16 mouse cellular contexts compared by ENCODE assay signal in genomic region chr1:192947170-192947838, GRCm38 (mm10).
DNase-seq lines count a peak whose midpoint lies in the region; ATAC-seq and TF ChIP-seq lines count a peak whose summit lies in the region.
"Had no signal": no experiment of that assay in that cellular context is flagged by ENCODE, and none has a peak within 500 bp of the region (broad histone marks: within the 10 kb centered on the region; RNA-seq: fewer than 3 reads in every experiment).

No protein-coding gene starts in this region.

- 21% methylated on average over 1 of the region's 1 CpGs for WGBS in forebrain, embryonic 13.5 days
- 26% methylated on average over 1 of the region's 1 CpGs for WGBS in hindbrain, postnatal 0 days
- WGBS in neural tube, embryonic 13.5 days, result 31% methylated on average over 1 of the region's 1 CpGs

- peak; percentile 0 for DNase-seq in brain, embryonic 18.5 days (ENCODE audit: low read depth, low spot score)
- DNase-seq in hindbrain, postnatal 0 days (ENCODE audit: low spot score), result no peak
- no peak for DNase-seq in right cerebral cortex, postnatal 10 days (ENCODE audit: low spot score in 2 of 2)
- no peak for DNase-seq in lung, postnatal 14 days
- DNase-seq: gastrocnemius, postnatal 10 days; kidney, adult 9 months; kidney, postnatal 4 days; lung, postnatal 36 days; right cerebral cortex, adult 18-20 months; thymus, adult 2 months had no signal

- no peaks in the 10 kb centered on the region for H3K27me3 ChIP-seq in forebrain, embryonic 13.5 days
- no peaks in the 10 kb centered on the region for H3K27me3 ChIP-seq in hindbrain, postnatal 0 days (ENCODE audit: insufficient read depth, low read length)
- no peaks in the 10 kb centered on the region for H3K27me3 ChIP-seq in neural tube, embryonic 13.5 days
- H3K27me3 ChIP-seq: stomach, embryonic 15.5 days had no signal

- H3K4me2 ChIP-seq in forebrain, embryonic 13.5 days, result peak overlapping the region; percentile 19; the same call in 1 of the 2 replicates
- no peak overlapping the region for H3K4me2 ChIP-seq in hindbrain, postnatal 0 days (ENCODE audit: low read depth, low read length)
- no peak overlapping the region for H3K4me2 ChIP-seq in neural tube, embryonic 13.5 days
- H3K4me2 ChIP-seq: stomach, embryonic 15.5 days had no signal

- no peaks in the 10 kb centered on the region for H3K9me3 ChIP-seq in forebrain, embryonic 13.5 days (replicated peaks)
- no peaks in the 10 kb centered on the region for H3K9me3 ChIP-seq in hindbrain, postnatal 0 days (ENCODE audit: low read length)
- no peaks in the 10 kb centered on the region for H3K9me3 ChIP-seq in neural tube, embryonic 13.5 days
- H3K9me3 ChIP-seq: stomach, embryonic 15.5 days had no signal

- H3K4me3 ChIP-seq in forebrain, embryonic 13.5 days, result no peak overlapping the region
- no peak overlapping the region for H3K4me3 ChIP-seq in hindbrain, postnatal 0 days (ENCODE audit: low read length)
- no peak overlapping the region for H3K4me3 ChIP-seq in neural tube, embryonic 13.5 days
- H3K4me3 ChIP-seq: stomach, embryonic 15.5 days had no signal

- H3K27ac ChIP-seq in forebrain, embryonic 13.5 days, result peak overlapping the region; percentile 70
- H3K27ac ChIP-seq in hindbrain, postnatal 0 days, result peak overlapping the region; percentile 51; the same call in 1 of the 2 replicates
- H3K27ac ChIP-seq in neural tube, embryonic 13.5 days (replicated peaks), result peak overlapping the region; percentile 18; the same call in 1 of the 2 replicates
- H3K27ac ChIP-seq: stomach, embryonic 15.5 days had no signal

- H3K9ac ChIP-seq in forebrain, embryonic 13.5 days, result no peak overlapping the region
- no peak overlapping the region for H3K9ac ChIP-seq in hindbrain, postnatal 0 days (replicated peaks; ENCODE audit: low read length)
- no peak overlapping the region for H3K9ac ChIP-seq in neural tube, embryonic 13.5 days
- H3K9ac ChIP-seq: stomach, embryonic 15.5 days had no signal

- ATAC-seq in forebrain, embryonic 13.5 days, result no peak; the same call in 1 of the 2 replicates
- ATAC-seq in hindbrain, postnatal 0 days, result no peak
- ATAC-seq in neural tube, embryonic 13.5 days (ENCODE audit: low read depth), result no peak
- no peak for ATAC-seq in CD4-positive, CD25-positive, alpha-beta regulatory T cell, adult 4 months
- ATAC-seq: inflammation-experienced regulatory T-cells, adult 6 months had no signal

- no peak for TF ChIP-seq CTCF in hindbrain, postnatal 0 days (IDR thresholded peaks at IDR 0.05; ENCODE audit: low read depth)

- H3K4me1 ChIP-seq in forebrain, embryonic 13.5 days, result peaks cover 6% of the 10 kb centered on the region
- H3K4me1 ChIP-seq in hindbrain, postnatal 0 days (ENCODE audit: insufficient read depth, low read length), result 0 out of 2 replicates have a peak, but pooled peaks cover 2% of the 10 kb centered on the region
- peaks cover 6% of the 10 kb centered on the region for H3K4me1 ChIP-seq in neural tube, embryonic 13.5 days (replicated peaks)
- H3K4me1 ChIP-seq: stomach, embryonic 15.5 days had no signal

- no peaks in the 10 kb centered on the region for H3K36me3 ChIP-seq in forebrain, embryonic 13.5 days (ENCODE audit: poor library complexity, severe bottlenecking)
- no peaks in the 10 kb centered on the region for H3K36me3 ChIP-seq in hindbrain, postnatal 0 days (ENCODE audit: insufficient read depth, low read length)
- H3K36me3 ChIP-seq in neural tube, embryonic 13.5 days, result no peaks in the 10 kb centered on the region
- H3K36me3 ChIP-seq: G1E; stomach, embryonic 15.5 days had no signal

Comparison
In these comparisons a context has a peak if more than half of its experiments do, and no peak if none do; other contexts are left out.
1. H3K27ac ChIP-seq: peak in every context shown above with its lines; median percentile 70 in forebrain, embryonic 13.5 days; 51 in hindbrain, postnatal 0 days; 18 in neural tube, embryonic 13.5 days.